Mouse (Mus musculus) cerebellum, adult 8-10 months (tissue): ENCODE measurements at regions not wholly inside any gene's neighbourhood (a gene's known extent, or its start where the extent isn't known, plus 50 kb on each side); places are given as distances from the start of the nearest gene placed in this dataset.

Experiments used
- DNase-seq: peaks from one replicate; pipeline ENCODE4 v3.0.0; 2022

DNA sequence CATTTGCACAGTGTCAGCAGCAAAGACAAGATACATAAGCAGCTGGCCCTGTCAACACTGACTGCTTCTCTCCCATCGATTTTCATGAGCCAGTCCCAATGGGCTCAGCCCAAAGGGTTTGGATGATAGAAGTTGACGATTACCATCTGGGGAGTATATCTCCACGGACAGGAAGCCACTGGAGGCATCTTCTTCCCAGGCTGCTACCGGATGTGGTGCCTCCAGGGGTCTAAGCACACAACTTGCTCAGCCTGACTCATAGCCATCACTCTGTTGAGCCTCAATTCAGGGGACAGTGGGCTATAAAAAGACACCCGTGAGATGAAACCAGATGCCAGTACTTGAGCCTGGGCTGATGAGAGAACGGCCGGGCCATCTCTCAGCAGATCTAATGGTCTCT is 71.1 kb upstream of the Hif1a start:
- no peak for DNase-seq

- DNase-seq, result no peak
These were observed 70.5 kb upstream of the Hif1a start for GRCm38 (mm10) chr12:73830551-73831203.

- no peak for DNase-seq
These were observed 70.0 kb upstream of the Hif1a start for GRCm38 (mm10) chr12:73831204-73831595.

DNA sequence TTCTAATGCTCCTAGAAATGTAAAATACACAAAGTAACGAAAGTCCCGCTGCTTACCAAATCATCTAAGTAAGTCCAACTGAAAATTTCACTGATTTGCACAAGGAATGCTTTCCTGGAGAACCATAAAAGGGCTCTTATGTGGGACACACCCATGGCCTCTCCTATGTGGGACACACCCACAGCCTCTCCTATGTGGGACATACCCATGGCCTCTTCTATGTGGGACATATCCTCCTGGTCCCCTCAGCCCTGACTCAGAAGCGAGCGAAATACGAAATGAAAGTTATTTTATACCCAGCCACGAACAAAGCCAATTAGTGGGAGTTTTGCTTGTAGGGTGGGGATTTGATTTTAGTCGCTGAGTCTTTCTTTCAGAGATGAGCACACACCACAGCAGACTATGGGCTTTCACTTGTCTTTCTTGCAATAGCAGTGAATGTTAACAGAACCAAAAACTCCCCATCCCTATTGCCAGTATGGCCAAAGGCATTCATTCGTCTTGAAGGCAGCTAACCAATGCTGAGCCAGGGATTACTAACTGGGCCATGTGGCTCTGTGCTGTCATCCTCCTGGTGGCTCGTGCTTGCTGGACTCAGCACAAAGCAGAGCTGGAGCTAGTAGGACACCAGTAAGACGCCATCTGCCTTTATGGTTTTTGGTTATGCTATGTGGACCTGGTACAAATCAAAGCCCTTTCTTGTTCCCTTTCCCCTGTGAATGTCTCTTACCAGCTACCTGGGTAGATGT is 69.4 kb upstream of the Hif1a start:
- DNase-seq, result peak; percentile 13

DNA sequence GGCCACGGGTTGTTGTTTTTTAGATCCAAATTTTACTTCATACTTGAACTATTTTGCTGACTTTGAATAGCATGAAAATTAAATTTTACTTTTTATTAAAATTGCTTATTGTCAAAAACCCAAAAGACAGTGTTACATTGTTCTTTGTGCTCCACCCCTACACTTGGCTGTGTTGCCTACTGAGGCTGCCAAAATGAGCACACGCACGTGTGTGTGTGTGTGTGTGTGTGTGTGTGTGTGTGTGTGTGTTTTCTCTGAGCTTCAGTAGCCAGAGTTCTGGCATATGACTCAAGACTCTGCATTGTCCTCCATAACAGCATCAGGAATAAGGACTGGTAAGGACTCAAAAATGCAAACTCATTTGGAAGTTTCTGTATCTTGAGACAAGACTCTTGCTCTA is 68.4 kb upstream of the Hif1a start:
- no peak for DNase-seq

DNA sequence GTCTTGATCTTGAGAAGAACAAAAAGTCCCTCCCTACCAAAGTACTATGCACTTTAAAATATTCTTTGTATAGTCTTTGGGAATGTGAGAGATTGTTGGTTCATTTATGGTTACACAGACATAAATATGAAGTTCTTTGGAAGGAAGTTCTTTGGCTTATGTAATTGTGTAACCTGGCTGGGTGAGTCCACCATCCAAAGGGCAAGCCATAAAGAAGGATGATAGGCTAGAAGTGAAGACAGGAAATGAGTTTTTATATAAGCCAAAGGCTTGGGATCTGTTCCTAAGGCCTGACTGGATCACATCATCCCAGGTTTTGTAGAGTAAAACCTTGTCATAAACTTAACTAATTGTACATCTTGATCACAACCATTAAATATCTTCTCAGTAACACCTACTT is 65.0 kb upstream of the Hif1a start:
- DNase-seq, result no peak

DNA sequence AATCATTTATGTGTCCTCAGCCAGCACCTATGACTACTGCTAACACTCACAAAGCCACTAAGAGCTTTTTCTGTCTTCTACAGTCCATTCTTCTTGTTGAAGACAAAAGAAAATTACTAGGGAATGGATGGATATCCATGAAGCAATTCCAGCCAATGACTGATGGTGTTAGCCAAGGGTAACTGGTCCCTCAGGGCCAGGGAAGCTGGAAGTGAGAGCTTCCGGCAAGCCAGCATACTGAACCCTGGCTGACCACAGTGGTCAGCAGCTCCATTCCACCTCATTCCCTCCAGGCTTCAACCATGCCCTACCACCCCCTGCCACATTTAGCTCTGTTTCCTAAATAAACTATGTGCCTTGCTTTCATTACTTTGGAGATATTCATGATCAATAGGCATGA is 64.1 kb upstream of the Hif1a start:
- no peak for DNase-seq

DNA sequence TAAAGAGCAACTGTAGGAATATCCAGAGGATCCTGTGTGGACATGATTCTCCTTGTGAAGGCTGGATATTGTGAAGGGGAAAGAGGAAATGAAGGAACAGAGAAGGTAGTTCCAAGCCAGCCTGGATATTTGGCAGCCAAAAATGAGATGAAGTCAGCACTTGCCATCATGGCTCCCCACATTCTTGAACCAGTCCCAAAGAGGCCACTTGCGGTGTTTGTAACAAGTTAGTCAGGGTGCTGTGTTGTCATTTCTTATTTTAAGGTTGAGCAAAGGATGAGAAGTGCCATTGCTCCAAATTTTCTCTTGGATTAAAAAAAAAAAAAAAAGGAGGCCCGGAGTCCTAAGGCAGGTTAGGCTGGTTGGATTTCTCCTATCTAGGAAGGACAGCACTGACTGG is 63.3 kb upstream of the Hif1a start:
- no peak for DNase-seq

GRCm38 (mm10) chr12:73838330-73838729 is 62.8 kb upstream of the Hif1a start:
- no peak for DNase-seq

GRCm38 (mm10) chr12:73842000-73842675 is 59.0 kb upstream of the Hif1a start:
- no peak for DNase-seq

DNA sequence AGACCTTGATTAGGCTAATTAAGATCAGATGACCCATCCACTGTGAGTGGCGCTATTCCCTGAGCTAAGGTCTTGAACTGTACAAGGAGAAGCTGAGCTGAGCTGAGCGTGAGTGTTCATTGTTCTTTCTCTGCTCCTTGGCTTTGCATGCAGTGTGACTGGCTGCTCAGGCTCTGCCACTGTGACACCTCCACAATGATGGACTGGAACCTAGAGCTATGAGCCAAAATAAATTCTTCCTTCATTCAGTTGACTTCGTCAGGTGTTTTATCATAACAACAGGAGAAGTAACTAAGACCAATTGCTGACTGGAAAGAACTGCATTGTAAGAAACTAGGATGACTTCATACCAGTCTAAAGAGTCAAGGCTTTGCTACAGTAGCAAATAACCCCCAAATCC is 56.4 kb upstream of the Hif1a start:
- DNase-seq, result no peak

GRCm38 (mm10) chr12:73846672-73847071 is 54.5 kb upstream of the Hif1a start:
- no peak for DNase-seq

- no peak for DNase-seq
These were observed 53.8 kb upstream of the Hif1a start for GRCm38 (mm10) chr12:73847336-73847735.

DNA sequence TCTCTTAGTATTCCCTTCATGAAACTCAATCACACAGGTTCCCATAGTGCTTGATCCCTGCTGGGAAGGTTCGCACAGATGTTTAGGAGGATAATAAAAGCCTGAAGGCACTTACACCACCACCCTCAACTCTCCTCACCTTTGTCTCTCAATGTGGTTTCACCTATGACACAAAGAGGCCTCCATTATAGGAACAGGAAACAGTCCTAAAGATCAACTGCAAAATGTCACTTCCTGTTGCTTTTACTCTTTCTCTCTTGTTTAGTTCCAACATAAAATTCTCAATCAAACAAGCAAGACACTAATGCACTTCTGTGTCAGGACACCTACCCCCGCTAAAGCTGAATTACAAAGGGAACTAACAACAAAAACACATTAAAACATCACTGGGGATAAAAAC is 50.3 kb upstream of the Hif1a start:
- no peak for DNase-seq
